Mouse (Mus musculus) mature B cell (primary cell): ENCODE measurements around the gene Mmp14.

ENCODE experiments used
- in situ Hi-C: fragments of 300-500 bp; cut with MboI; formaldehyde crosslinking; loops from 2 replicates; pipeline ENCODE4 v1.14.3; 2019

Gene Mmp14

DNA sequence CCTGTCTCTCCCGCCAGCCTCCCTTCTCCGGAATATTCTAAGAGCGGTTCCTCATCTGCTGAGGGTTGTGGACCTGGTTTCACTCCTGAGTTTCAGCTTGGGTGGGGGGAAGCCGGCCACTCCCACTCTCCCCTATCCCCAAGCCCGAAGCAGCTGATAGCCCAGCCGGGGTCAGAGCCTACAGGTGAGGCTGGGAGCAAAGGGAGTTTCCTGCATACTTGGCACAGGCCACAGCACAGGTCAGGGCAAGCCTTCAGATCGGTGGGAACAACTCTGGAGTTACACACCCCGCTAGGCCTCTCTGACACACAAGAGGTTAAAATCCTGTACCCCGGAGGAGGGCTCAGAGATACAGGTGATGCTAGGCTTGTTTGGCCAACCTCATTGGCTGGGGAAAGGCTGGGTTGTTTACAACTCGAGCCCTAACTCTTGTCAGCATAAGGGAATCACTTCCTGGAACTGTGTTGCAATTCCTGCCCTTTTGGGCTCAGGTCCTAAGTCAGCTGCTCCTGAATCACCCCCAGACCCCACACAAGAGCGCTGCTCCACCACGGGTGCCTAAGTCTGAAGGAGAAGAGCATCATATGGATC is 2.6 kb downstream of the Mmp14 start:
- in situ Hi-C loops, result loop anchor here (25.0 kb wide), 1 partner anchor 197 kb away; no protein-coding TSS in a partner anchor

DNA sequence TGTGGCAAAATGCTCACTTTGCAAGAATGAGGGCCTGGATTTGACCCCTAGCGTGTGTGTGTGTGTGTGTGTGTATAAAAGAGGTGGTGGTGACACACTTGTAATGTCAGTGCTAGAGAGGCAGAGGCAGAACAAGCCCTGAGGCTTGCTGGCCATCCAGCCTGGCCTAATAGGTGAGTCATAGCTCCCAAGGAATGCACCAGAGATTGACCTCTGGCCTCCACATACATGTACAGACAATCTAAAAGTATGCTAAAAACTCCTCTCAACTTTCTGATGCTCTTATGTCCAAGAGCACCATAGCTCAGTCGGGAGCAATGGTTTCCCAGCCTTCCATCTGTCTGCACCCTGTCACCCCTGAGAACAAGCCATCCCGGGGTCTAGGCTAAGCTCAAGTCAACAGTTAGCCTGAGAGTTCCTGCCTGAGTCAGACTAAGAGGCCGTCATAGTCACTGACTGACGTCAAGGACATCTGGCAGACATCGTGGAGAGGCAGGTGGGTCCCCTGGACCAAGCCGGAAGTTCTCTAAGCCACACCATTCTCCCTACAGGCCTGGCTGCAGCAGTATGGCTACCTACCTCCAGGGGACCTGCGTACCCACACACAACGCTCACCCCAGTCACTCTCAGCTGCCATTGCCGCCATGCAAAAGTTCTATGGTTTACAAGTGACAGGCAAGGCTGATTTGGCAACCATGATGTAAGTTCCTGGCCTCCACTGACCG is 3.9 kb downstream of the Mmp14 start:
- in situ Hi-C loops, result loop anchor here (25.0 kb wide), 1 partner anchor 198 kb away; no protein-coding TSS in a partner anchor

DNA sequence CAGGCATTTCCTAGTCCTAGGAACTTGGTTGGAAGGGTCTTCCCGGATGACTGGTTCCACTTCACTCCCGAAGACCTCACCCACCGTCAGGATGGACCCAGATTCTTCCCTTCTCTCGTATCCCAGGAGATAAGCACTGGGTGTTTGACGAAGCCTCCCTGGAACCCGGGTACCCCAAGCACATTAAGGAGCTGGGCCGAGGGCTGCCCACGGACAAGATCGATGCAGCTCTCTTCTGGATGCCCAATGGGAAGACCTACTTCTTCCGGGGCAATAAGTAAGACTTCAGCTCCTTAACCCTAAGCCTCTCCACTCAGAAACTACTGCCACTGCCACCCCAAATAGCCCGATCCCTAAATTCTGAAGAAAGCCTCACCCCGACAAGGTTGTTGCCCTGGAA is 7.7 kb downstream of the Mmp14 start:
- in situ Hi-C loops, result loop anchor here (25.0 kb wide), 1 partner anchor 202 kb away; no protein-coding TSS in a partner anchor

DNA sequence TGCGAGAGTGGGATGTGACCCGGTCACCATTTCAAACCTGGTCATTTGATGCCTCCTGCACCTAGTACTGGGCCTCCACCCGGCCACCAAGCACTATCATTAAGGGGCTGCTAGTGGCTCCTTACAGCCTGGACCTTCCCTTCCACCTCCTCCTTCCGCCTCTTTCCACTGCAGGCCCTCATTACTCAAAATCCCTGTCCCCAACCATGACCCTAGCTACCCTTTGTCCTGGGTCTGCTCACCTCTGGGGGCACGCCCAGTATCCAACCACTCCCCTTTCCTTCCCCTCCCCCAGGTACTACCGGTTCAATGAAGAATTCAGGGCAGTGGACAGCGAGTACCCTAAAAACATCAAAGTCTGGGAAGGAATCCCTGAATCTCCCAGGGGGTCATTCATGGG is 8.2 kb downstream of the Mmp14 start:
- in situ Hi-C loops, result loop anchor here (25.0 kb wide), 1 partner anchor 202 kb away; no protein-coding TSS in a partner anchor

DNA sequence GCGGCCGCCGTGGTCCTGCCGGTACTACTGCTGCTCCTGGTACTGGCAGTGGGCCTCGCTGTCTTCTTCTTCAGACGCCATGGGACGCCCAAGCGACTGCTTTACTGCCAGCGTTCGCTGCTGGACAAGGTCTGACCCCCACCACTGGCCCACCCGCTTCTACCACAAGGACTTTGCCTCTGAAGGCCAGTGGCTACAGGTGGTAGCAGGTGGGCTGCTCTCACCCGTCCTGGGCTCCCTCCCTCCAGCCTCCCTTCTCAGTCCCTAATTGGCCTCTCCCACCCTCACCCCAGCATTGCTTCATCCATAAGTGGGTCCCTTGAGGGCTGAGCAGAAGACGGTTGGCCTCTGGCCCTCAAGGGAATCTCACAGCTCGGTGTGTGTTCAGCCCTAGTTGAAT is 9.1 kb downstream of the Mmp14 start:
- in situ Hi-C loops, result loop anchor here (25.0 kb wide), 1 partner anchor 203 kb away; no protein-coding TSS in a partner anchor

DNA sequence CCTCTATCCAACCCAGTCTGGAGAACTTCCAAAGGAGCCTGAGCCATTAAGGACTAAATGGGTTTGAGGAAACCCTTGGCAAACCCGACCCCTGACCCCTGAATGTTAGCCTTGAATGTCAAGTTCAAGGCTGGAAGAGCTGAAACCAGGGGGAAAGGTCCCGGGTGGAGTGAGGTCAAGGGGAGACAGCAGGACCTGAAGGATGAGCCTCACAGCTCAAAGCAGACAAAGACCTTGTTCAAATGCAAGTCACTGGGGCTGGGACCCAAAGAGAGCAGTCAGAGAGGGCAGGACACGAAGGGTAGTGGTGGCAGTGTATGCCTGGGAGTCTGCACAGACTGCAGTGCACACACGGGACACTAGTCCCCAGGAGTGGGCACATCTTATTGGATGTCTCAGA is 10.0 kb downstream of the Mmp14 start:
- in situ Hi-C loops, result loop anchor here (25.0 kb wide), 1 partner anchor 204 kb away; no protein-coding TSS in a partner anchor

DNA sequence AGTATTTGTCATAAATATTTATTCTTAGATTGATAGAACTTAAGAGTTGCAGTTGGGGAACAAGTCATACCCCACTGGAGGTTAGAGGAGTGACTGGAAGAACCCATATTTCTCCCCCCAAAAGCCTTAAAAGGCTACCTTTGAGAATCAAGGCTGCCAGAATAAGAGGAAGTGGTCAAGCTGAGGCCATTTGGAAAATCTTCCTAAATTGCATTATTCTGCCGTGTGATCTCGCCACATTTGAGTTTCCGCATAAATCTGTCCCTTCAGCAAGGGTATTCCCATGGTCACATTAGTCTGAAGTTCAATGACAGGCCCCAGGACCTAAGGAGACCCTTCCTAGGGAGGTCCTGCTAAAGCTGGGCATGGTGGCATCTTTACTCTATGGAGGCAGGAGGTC is 11.1 kb downstream of the Mmp14 start:
- in situ Hi-C loops, result loop anchor here (25.0 kb wide), 1 partner anchor 205 kb away; no protein-coding TSS in a partner anchor

DNA sequence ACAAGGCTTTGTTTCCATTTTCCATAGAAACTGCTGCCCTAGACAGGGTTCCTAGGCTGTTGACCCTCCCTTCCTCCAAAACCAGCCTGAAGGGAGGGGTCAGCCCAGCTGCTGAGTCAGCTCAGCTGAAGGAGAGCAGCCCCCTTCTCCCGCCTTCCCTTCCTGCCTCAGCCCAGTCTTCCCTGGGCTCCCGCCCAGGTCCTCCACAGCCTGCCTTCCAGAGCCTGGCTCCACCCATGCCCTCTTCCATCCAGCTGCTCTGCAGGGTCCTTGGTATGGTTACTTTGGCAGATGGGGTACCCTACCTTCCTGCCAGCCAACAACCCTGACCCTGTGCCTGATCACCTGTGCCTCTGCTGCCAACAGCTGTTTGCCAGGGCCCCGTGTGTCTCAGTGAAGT is 11.8 kb downstream of the Mmp14 start:
- in situ Hi-C loops, result loop anchor here (25.0 kb wide), 1 partner anchor 206 kb away; no protein-coding TSS in a partner anchor

DNA sequence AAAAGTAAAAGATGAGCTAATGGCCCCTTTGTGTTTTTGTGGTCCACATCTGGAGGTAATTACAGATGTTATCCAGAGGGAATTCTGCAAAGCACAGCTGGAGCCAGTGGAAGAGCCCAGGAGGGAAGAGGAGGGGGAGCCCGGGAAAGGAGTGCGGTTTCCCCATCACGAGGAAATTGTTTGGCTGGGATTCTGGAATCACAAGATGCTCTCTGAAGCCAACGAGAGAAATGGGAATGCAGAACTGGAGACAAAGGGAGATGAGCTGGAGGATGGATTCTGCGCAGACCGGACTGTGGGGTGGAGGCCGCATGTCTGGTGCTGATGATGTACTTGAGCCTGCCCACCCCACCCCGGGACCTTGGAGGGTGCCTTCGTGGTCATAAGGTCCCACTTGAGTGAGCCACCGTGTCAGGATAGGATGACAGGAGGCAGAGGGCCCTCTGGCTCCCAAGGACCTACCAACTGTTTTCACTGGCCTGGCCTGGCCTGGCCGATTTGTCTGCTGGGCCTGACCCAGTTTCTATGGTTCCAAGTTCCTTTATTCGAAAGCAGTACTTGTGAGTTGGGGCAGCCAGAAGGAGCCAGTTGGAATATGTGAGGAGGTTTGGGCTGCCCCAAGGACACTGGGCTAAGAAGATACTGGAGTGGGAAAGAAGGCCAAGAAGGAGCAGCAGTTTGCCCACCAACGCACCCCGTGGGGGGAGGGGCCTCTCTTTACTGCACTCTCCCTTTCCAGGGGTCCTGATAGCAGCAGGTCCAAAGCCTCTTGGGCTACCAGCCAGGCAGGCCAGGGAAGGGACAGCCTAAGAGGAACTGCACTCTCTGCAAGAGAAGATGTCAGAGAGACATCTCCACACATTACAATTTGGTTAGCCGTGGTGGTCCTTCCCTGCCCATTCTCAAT is 12.6 kb downstream of the Mmp14 start:
- in situ Hi-C loops, result loop anchor here (25.0 kb wide), 1 partner anchor 207 kb away; no protein-coding TSS in a partner anchor

DNA sequence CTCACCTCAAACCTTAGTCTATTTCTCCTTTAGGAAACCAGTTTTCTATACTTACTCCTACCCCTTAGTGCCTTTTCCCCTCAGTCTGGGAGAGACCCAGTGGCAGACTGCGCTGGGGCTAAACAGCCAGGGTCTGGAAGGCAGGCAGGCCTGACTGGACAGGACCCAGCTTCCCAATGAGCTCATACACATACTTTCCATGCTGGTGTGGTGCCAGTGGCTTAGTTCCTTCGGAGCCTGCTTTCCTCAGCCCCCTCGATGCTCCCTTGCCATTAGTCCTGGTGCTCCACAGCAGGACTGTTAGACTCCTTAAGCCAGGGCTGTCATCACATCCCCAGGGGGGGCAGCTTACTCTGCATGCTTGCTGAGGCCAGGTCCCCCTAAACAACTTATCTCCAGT is 14.1 kb downstream of the Mmp14 start:
- in situ Hi-C loops, result loop anchor here (25.0 kb wide), 1 partner anchor 208 kb away; no protein-coding TSS in a partner anchor

DNA sequence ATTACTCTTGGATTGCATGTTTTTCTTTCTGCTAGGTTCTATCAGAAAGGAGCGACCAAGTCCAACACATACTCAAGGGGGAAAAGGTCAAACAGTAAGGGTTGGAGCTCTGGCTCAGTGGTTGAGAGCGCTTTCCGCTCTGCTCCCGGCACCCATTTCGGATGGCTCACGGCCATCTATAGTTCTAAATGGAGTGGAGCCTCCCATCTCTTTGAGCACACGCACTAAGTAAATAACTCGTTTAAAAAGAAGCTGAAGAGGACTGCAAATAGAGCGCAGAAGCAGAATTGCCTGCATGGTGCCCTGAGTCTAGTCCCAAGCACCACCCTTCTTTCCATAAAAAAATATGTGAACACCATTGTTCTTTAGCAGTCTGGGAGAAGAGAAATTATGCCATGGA is 22.2 kb downstream of the Mmp14 start:
- in situ Hi-C loops, result loop anchor here (25.0 kb wide), 1 partner anchor 391 kb away; no protein-coding TSS in a partner anchor

DNA sequence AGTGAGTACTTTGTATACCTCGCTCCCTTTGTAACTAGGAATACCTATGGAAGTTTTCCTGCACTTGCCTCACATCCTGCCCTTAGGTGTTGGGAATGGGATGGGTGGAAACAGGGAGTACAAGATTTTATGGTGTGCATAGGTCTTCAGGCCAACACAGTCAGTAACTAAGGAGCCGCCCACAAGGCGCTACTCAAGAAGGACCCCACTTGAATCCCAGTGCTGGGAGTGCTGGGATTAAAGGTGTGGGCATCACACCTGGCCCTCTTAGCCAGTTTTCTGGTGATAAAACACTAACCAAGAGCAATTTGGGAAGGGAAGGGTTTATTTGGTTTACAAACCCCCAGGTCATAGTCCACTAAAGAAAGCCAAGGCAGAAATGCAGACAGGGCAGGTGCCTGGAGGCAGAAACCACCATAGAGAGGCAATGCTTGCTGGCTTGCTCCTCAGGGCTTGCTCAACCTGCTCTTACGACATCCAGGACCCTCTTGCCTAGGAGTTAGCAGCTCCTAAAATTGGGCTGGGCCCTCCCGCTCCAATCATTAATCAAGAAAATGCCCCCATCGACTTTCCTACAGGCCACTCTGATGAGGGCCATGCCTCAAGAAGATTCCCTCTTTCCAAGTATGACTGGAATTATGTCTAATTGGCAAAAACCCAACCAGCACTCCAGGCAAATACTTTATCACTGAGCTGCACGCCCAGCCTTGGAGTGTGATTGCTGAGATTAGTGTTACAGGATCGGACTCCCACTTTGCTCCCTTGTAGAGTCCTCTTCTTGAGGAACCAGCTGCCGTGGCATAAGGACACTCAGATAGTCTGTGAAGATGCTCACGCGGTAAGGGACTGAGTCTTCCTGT is 23.5 kb downstream of the Mmp14 start:
- in situ Hi-C loops, result loop anchor here (25.0 kb wide), 1 partner anchor 393 kb away; no protein-coding TSS in a partner anchor

DNA sequence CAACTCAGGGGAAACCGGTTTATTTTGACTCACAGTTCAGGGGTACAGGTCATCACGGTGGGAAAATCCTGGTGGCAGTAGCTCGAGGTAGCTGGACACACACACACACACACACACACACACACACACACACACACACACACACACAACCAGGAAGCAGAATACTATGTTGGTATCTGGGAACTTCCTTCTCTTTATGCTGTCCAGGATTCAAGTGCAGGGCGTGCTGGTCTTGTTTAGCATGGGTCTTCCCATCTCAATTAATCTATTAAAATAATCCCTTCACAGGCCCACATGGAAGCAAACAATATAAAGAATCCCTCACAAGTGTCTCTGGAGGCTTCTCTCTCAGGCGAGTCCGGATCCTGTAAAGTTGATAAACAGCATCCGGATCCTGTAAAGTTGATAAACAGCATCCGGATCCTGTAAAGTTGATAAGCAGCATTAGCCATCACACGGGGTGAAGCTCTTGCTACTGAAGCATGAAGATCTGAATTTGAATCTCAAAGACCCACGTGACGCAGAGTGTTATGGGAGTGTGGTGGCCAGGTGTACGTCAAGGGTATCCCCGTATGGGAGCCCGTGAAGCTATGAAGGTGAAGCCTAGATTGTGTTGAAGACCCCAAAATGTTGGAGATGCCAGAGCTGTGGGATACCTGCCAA is 26.6 kb downstream of the Mmp14 start:
- in situ Hi-C loops, result loop anchor here (25.0 kb wide), 1 partner anchor 396 kb away; no protein-coding TSS in a partner anchor

DNA sequence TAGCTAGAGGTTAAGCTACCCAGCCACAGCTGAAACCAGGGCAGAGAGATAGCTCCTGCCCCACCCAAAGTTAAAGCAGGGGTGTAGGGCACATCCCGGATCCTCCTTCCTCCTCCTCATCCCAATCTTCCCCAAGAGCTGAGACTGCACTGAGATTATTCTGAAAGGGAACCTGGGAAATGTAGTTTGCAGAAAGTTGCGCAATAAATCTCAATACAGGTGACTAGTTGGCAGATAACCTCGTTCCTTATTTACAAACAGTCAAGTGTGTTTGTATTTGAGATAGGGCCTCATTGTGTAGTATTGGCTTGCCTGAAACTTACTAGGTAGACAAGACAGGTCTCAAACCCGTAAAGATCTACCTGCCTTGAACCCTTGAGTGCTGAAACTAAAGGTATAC is 30.7 kb downstream of the Mmp14 start:
- in situ Hi-C loops, result loop anchor here (25.0 kb wide), 1 partner anchor 400 kb away; no protein-coding TSS in a partner anchor

DNA sequence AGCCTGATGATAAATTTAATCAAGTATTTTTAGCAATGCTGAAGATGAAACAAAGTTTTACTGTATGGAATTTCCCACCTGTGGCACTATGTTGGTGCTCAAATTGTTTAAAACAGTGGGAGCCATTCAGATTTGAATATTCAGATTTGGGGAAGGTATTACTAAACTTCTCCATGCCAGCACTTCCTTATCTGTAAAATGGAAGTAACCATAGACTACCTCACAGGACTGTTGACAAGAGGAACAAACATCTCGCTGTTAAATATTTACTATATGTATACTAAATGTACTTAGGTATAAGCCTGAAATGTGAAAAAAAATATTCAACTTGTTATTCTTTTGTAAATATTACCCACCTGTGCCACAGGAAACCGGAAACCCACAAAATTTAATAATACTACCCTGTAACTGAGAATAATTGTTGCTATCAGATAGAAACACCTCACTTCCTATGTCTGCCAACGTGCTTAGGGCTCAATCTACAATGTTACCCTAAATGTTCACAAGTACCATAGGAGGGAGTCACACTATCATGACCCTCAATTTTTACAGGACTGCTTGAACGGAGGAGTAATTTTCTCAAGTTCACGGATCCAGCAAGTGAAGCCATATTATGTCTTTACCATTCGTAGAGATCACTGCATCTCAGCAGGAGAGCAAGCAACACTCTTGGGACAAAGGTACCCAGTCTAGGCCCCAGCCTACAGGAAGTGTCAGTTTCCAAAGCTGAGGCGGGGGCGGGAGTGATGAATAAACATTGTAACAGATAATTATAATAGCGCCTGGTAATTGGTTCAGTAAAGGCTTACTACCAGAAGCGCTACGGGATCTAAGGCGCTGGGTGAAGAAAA is 31.9 kb downstream of the Mmp14 start:
- in situ Hi-C loops, result loop anchor here (25.0 kb wide), 1 partner anchor 401 kb away; no protein-coding TSS in a partner anchor

DNA sequence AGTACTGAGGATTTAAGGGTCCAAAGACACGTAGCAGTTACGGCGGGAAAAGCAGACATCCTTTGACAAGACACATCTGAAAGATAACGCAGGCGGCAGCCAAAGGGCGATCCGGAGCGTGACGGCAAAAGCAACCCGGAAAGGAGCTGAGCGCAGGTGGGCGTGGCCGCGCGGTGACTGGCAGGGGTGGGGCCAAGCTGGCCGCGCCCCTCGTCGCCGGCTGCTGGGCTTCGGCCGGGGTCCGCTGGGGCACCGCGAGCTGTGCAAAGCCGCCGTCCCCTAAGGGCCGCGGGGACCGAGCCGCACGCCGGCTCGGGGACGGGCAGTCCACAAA is 32.5 kb downstream of the Mmp14 start, which contains the start of gene Lrp10:
Lrp10 (plus strand) TSS at position 179 of the 334 bp plus-strand sequence.
- in situ Hi-C loops, result loop anchor here (25.0 kb wide), 1 partner anchor 402 kb away; no protein-coding TSS in a partner anchor

DNA sequence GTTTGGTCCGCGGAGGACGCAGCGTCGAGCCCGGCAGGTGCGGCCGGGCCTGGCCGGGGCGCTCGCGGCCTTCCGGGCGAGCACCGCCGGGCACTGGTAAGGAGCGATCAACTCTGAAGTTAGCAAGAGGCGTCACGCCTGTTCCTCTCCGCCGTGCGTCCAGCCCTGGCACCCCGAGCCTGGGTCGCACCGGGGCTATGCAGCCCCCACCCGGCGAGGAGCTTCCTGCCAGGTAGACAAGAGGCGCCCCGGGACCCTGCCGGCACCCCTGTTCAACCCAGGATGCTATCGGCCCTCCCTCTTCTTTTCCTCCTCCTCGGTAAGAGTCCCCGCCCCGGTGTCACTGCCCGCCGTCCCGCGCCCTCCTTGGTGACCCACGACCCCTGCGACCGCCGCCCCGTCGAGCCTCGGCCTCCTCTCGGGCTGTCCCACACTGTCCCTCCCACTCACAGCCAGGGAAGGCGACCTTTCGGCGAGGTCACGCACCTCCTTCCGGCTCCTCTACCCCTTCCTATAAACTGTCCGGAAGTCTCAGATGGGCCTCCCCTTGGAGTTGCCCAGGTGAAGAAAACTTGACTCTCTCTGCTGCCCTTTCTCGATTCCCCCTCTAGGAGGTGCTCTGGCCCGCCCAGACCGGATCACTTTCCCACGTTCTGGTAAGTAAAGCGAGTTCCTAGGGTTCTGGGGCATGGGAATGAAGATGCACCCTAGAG is 33.0 kb downstream of the Mmp14 start:
- in situ Hi-C loops, result loop anchor here (25.0 kb wide), 1 partner anchor 402 kb away; no protein-coding TSS in a partner anchor

DNA sequence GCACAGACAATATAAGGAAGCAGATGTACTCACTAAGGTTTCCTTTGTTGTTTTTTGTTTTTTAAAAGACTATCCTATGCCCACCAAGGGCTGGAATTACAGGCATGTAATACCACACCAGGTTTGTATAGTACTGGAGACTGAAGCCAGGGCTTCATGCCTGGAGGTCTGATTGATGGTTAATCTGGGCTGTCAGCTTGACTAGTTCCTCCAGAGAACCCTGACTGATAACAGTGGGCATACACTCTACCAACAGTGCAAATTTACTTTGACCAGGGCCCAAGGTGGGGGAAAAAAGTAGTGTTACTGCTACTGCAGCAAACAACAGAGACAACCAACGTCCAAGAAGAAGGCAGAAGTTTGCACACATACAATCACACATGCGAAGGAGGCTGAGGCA is 40.1 kb downstream of the Mmp14 start:
- in situ Hi-C loops, result loop anchor here (25.0 kb wide), 1 partner anchor 409 kb away; no protein-coding TSS in a partner anchor
